Mouse (Mus musculus) retina, adult 2 months (tissue): Measurements from ENCODE around the gene Abcb9.
"Not testable (repeated sequence)": the region's sequence is repeated elsewhere in the genome, so short reads cannot be mapped to it uniquely, and the experiment has no call there.

ENCODE experiments used
- DNase-seq: peaks from one replicate; pipeline ENCODE4 v3.0.0-alpha.2; 2012; ENCODE audit warnings: low read depth, low spot score

The Abcb9 gene

GRCm38 (mm10) chr5:124062037-124062824 is 33.4 kb downstream of the Abcb9 start:
- no peak for DNase-seq

- DNase-seq, result no peak
Observed at GRCm38 (mm10) chr5:124059677-124060076, 35.9 kb downstream of the Abcb9 start.

GRCm38 (mm10) chr5:124058749-124059148 is 36.8 kb downstream of the Abcb9 start:
- no peak for DNase-seq

GRCm38 (mm10) chr5:124056956-124057355 is 38.6 kb downstream of the Abcb9 start:
- no peak for DNase-seq

GRCm38 (mm10) chr5:124056219-124056618 is 39.4 kb downstream of the Abcb9 start:
- no peak for DNase-seq

- DNase-seq, result not testable (repeated sequence)
Observed at GRCm38 (mm10) chr5:124052641-124053040, 43.0 kb downstream of the Abcb9 start.

GRCm38 (mm10) chr5:124051899-124052491 is 43.6 kb downstream of the Abcb9 start:
- DNase-seq, result no peak

- no peak for DNase-seq
Observed at GRCm38 (mm10) chr5:124050095-124051050, 45.2 kb downstream of the Abcb9 start.

GRCm38 (mm10) chr5:124049249-124050045 is 46.2 kb downstream of the Abcb9 start:
- no peak for DNase-seq

- DNase-seq, result no peak
Observed at GRCm38 (mm10) chr5:124046741-124047401, 48.7 kb downstream of the Abcb9 start.

GRCm38 (mm10) chr5:124045453-124046010 is 50.1 kb downstream of the Abcb9 start:
- DNase-seq, result no peak

- no peak for DNase-seq
Observed at GRCm38 (mm10) chr5:124043999-124044398, 51.6 kb downstream of the Abcb9 start.

- DNase-seq, result no peak
Observed at GRCm38 (mm10) chr5:124043212-124043978, 52.2 kb downstream of the Abcb9 start.

- DNase-seq, result no peak
Observed at GRCm38 (mm10) chr5:124041097-124041496, 54.5 kb downstream of the Abcb9 start.

- DNase-seq, result no peak
Observed at GRCm38 (mm10) chr5:124039602-124040001, 56.0 kb downstream of the Abcb9 start.

- no peak for DNase-seq
Observed at GRCm38 (mm10) chr5:124036836-124037235, 58.8 kb downstream of the Abcb9 start.

GRCm38 (mm10) chr5:124036341-124036740 is 59.3 kb downstream of the Abcb9 start:
- DNase-seq, result no peak

- no peak for DNase-seq
Observed at GRCm38 (mm10) chr5:124035806-124036205, 59.8 kb downstream of the Abcb9 start.

GRCm38 (mm10) chr5:124035406-124035805 is 60.2 kb downstream of the Abcb9 start:
- no peak for DNase-seq

- DNase-seq, result no peak
Observed at GRCm38 (mm10) chr5:124034471-124034870, 61.1 kb downstream of the Abcb9 start.
